Mouse (Mus musculus): ENCODE results near the gene Hist1h4b.

GRCm38 (mm10) chr13:23806422-23807052 is 49.7 kb downstream of the Hist1h4b start, which contains the start of gene Slc17a2:
- no peak for TF ChIP-seq E2F4 (IDR thresholded peaks at IDR 0.05; ENCODE audit: insufficient read depth)
- TF ChIP-seq USF1 (IDR thresholded peaks at IDR 0.05; ENCODE audit: low read depth) = no peak
- no peak for TF ChIP-seq POLR2AphosphoS2 (IDR thresholded peaks at IDR 0.05; ENCODE audit: insufficient read length, low read depth)
- no peak for TF ChIP-seq MAX (IDR thresholded peaks at IDR 0.05; ENCODE audit: low read depth)
- no peak for TF ChIP-seq POLR2A (IDR thresholded peaks at IDR 0.05; ENCODE audit: insufficient read length, low read depth)
- TF ChIP-seq CEBPB (IDR thresholded peaks at IDR 0.05; ENCODE audit: insufficient read depth, poor library complexity, severe bottlenecking) = no peak
- TF ChIP-seq MYOG (IDR thresholded peaks at IDR 0.05; ENCODE audit: control insufficient read depth in 1 of 3, insufficient read depth in 1 of 3, insufficient read length in 2 of 3, low read depth in 2 of 3) = no peak
- no peak for TF ChIP-seq MYOD1 (IDR thresholded peaks at IDR 0.05; ENCODE audit: control insufficient read depth in 1 of 3, insufficient read length in 2 of 3, low read depth in 2 of 3)
- TF ChIP-seq TCF3 (IDR thresholded peaks at IDR 0.05; ENCODE audit: insufficient read length, low read depth) = no peak
- no peak for TF ChIP-seq TCF12 (IDR thresholded peaks at IDR 0.05; ENCODE audit: insufficient read depth, poor library complexity, severe bottlenecking)
- TF ChIP-seq REST (IDR thresholded peaks at IDR 0.05; ENCODE audit: insufficient read depth, insufficient read length) = no peak

All from myocyte (in vitro differentiated cells).